Mouse (Mus musculus) left cerebral cortex, adult 9 months (tissue): Measurements from ENCODE around the gene Pgam2.
"Not testable (repeated sequence)": the region's sequence is repeated elsewhere in the genome, so short reads cannot be mapped to it uniquely, and the experiment has no call there.

ENCODE experiments used
- DNase-seq, 2 experiments: peaks; one replicate each; pipeline ENCODE4 v3.0.0; 2022; ENCODE audit warnings: low spot score in 2 of 2

Pgam2 gene

GRCm38 (mm10) chr11:5803551-5803981 lies at the start of gene Pgam2:
TSS of gene Pgam2 (minus strand) at chr11:5803733.
- DNase-seq: no peak

GRCm38 (mm10) chr11:5852314-5852713 lies 48.8 kb upstream of the Pgam2 start:
- DNase-seq: no peak

GRCm38 (mm10) chr11:5851021-5851736 lies 47.6 kb upstream of the Pgam2 start:
- no peak for DNase-seq

GRCm38 (mm10) chr11:5850452-5850851 lies 46.9 kb upstream of the Pgam2 start:
- no peak for DNase-seq

- DNase-seq: no peak
These were observed 45.8 kb upstream of the Pgam2 start for GRCm38 (mm10) chr11:5849316-5849715.

- DNase-seq: peak in 1 of 2 experiments; percentile 70
These were observed 45.2 kb upstream of the Pgam2 start for GRCm38 (mm10) chr11:5848741-5849140.

GRCm38 (mm10) chr11:5846639-5847345 lies 43.3 kb upstream of the Pgam2 start:
- DNase-seq: no peak

- no peak for DNase-seq
These were observed 39.6 kb upstream of the Pgam2 start for GRCm38 (mm10) chr11:5843131-5843530.

- DNase-seq: no peak
These were observed 38.2 kb upstream of the Pgam2 start for GRCm38 (mm10) chr11:5841751-5842150.

GRCm38 (mm10) chr11:5840346-5840745 lies 36.8 kb upstream of the Pgam2 start:
- no peak for DNase-seq

- DNase-seq: peak; percentile 74 to 90
These were observed 34.0 kb upstream of the Pgam2 start, which contains the start of gene Polm for GRCm38 (mm10) chr11:5837251-5838246. TSS of gene Polm (minus strand) at chr11:5838016.

- no peak for DNase-seq
These were observed 32.6 kb upstream of the Pgam2 start for GRCm38 (mm10) chr11:5836126-5836525.

GRCm38 (mm10) chr11:5835057-5835456 lies 31.5 kb upstream of the Pgam2 start:
- DNase-seq: no peak

- no peak for DNase-seq
These were observed 31.0 kb upstream of the Pgam2 start for GRCm38 (mm10) chr11:5834506-5834905.

- DNase-seq: no peak
These were observed 25.8 kb upstream of the Pgam2 start for GRCm38 (mm10) chr11:5829327-5829726.

GRCm38 (mm10) chr11:5828509-5829191 lies 25.1 kb upstream of the Pgam2 start:
- DNase-seq: no peak

- DNase-seq: no peak
These were observed 24.4 kb upstream of the Pgam2 start for GRCm38 (mm10) chr11:5827931-5828330.

- no peak for DNase-seq
These were observed 21.9 kb upstream of the Pgam2 start for GRCm38 (mm10) chr11:5825432-5825831.

- no peak for DNase-seq
These were observed 15.7 kb upstream of the Pgam2 start for GRCm38 (mm10) chr11:5819223-5819622.

- DNase-seq: no peak
These were observed 9.8 kb upstream of the Pgam2 start for GRCm38 (mm10) chr11:5813381-5813780.

GRCm38 (mm10) chr11:5809487-5809886 lies 6.0 kb upstream of the Pgam2 start:
- DNase-seq: not testable (repeated sequence)
